Mouse (Mus musculus) kidney, adult 2 months (tissue): ENCODE measurements around the gene Ttll1.

Source experiments
- CTCF ChIP-seq: fragments of 200-500 bp; conservative IDR thresholded peaks from 2 replicates; pipeline ENCODE4 v1.5.1; 2011; ENCODE audit warnings: low read depth, mild to moderate bottlenecking, control low read depth, low read length, moderate library complexity, mixed read lengths; ENCODE audit not compliant: insufficient read depth, insufficient read length
- POLR2A ChIP-seq: fragments of 200-500 bp; IDR thresholded peaks from one replicate; pipeline ENCODE4 v1.6.1; 2011; ENCODE audit warnings: low read depth, low read length, control low read depth

- no peak for TF ChIP-seq CTCF
- no peak for TF ChIP-seq POLR2A
Observed at GRCm38 (mm10) chr15:83445383-83445782, 65.3 kb downstream of the Ttll1 start.
